Mouse (Mus musculus): ENCODE results near the gene Hsf5. TPM values are rescaled to one million over a fixed set of nuclear protein-coding genes. Genes with fewer than 3 reads are reported as not detected.

Hsf5 gene
- polyA plus RNA-seq, 1 experiment from 2014 or later: 0.49 TPM

DNA sequence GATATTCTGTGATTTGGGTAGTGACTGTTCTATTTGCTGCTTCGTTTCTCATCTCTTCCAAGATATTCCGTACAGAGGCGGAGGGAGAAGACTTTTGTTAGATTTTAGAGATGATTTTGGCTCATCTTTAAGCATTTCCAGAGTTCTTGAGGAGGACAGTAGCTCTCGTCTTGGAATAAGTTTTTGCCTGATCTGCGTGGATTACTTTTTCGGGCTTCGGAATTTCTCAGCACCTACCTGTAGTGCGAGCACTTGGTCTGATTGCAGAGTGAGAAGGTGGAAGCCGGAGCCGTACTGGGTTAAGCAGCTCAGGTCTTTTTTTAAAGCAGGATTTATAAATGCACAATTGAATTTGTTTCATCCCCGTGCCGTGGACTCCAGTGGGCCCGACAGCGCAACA is 45.9 kb downstream of the Hsf5 start:
- H3K9ac ChIP-seq (replicated peaks): peak overlapping the region; percentile 0; the same call in 1 of the 2 replicates
- WGBS: 11% methylated on average over 14 of the region's 14 CpGs
- H3K4me3 ChIP-seq (replicated peaks): peak overlapping the region; percentile 42

DNA sequence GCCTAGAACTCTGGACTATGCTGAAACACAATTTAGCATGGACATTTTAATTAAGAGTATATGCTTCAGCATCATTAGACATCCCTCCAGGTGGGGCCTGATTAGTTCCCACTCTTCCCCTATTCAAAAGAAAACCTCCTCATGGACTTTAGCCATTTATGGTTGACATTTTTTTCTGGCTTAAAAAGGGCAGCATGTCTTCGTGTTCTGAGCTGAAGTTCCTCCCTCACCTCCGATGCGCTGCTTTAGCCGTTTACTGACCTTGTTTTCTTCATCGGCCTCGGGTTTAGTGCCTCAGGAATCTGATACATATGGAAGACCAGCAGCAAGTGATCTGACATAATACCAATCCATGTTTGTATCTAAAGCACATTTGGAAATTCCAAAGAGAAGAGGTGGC is 47.0 kb downstream of the Hsf5 start:
- WGBS: 85% methylated on average over 6 of the region's 6 CpGs
- no peak for ATAC-seq (ENCODE audit: low FRiP score)

More for the DNA sequence above, 45.9 kb downstream of the Hsf5 start:
- no peaks in the 10 kb centered on the region for H3K36me3 ChIP-seq
- H3K4me1 ChIP-seq: peaks cover 12% of the 10 kb centered on the region
- no peak for ATAC-seq (ENCODE audit: low FRiP score)
- peak overlapping the region; percentile 72 for H3K4me2 ChIP-seq
- no peaks in the 10 kb centered on the region for H3K9me3 ChIP-seq (replicated peaks)
- peaks cover 22% of the 10 kb centered on the region; the same call in 1 of the 2 replicates for H3K27me3 ChIP-seq (replicated peaks)
- H3K27ac ChIP-seq (replicated peaks): no peak overlapping the region

DNA sequence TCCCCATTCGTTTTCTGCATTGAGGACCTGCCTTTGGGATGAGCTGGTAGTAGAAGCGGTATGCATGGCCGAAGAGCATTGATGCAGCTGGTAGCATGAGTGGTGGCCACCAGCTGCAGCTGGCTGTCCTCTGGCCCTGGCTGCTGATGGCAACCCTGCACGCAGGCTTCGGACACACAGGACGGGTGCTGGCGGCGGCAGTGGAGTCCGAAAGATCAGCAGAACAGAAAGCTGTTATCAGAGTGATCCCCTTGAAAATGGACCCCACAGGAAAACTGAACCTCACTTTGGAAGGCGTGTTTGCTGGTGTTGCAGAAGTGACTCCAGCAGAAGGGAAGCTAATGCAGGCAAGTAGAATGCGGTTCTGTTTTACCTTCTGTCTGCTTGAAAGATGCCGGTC is 47.6 kb downstream of the Hsf5 start:
- H3K27me3 ChIP-seq (replicated peaks): peaks cover 20% of the 10 kb centered on the region; the same call in 1 of the 2 replicates
- H3K9ac ChIP-seq (replicated peaks): no peak overlapping the region
- H3K4me2 ChIP-seq: no peak overlapping the region
- WGBS: 84% methylated on average over 12 of the region's 12 CpGs
- H3K4me1 ChIP-seq: peaks cover 12% of the 10 kb centered on the region
- no peak for ATAC-seq (ENCODE audit: low FRiP score)
- no peaks in the 10 kb centered on the region for H3K9me3 ChIP-seq (replicated peaks)
- H3K27ac ChIP-seq (replicated peaks): no peak overlapping the region
- H3K36me3 ChIP-seq: no peaks in the 10 kb centered on the region
- no peak overlapping the region for H3K4me3 ChIP-seq (replicated peaks)

More for the DNA sequence above, 47.0 kb downstream of the Hsf5 start:
- Histone ChIP-seq H3K4me1 (peaks cover 12% of the 10 kb centered on the region), H3K9ac (replicated peaks) (no peak overlapping the region), H3K4me3 (replicated peaks) (no peak overlapping the region), H3K9me3 (replicated peaks) (no peaks in the 10 kb centered on the region), H3K27me3 (replicated peaks) (peaks cover 20% of the 10 kb centered on the region; the same call in 1 of the 2 replicates), H3K27ac (replicated peaks) (no peak overlapping the region), H3K4me2 (no peak overlapping the region), H3K36me3 (no peaks in the 10 kb centered on the region)

- H3K27ac ChIP-seq (replicated peaks): no peak overlapping the region
- no peak overlapping the region for H3K4me3 ChIP-seq (replicated peaks)
- no peaks in the 10 kb centered on the region for H3K36me3 ChIP-seq
- no peak overlapping the region for H3K4me2 ChIP-seq
- 80% methylated on average over 6 of the region's 6 CpGs for WGBS
- no peak overlapping the region for H3K9ac ChIP-seq (replicated peaks)
- H3K4me1 ChIP-seq: peaks cover 12% of the 10 kb centered on the region
- no peak for ATAC-seq (ENCODE audit: low FRiP score)
- H3K9me3 ChIP-seq (replicated peaks): no peaks in the 10 kb centered on the region
- peaks cover 20% of the 10 kb centered on the region; the same call in 1 of the 2 replicates for H3K27me3 ChIP-seq (replicated peaks)
Observed at GRCm38 (mm10) chr11:87665224-87665623, 48.3 kb downstream of the Hsf5 start.

DNA sequence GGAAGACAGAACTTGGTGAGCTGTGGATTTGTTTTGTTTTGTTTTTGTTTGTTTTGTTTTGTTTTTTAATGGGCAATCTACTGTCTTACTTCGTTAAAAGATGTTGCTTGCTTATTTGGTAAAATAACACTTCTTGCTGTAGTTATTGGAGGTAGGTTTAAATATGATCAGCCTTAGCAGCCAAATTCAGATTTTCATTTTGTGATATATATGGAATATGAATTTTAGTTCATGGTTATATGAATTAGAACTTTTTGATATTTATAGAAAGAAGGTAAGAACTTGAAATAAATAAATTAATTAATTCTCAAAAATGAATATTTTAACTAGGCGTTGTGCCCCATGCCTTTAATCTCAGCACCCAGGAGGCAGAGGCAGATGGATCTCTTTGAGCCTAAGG is 48.7 kb downstream of the Hsf5 start:
- Histone ChIP-seq H3K36me3 (no peaks in the 10 kb centered on the region), H3K4me3 (replicated peaks) (no peak overlapping the region), H3K27ac (replicated peaks) (no peak overlapping the region), H3K4me1 (peaks cover 12% of the 10 kb centered on the region), H3K9ac (replicated peaks) (no peak overlapping the region), H3K9me3 (replicated peaks) (no peaks in the 10 kb centered on the region), H3K27me3 (replicated peaks) (peaks cover 20% of the 10 kb centered on the region; the same call in 1 of the 2 replicates), H3K4me2 (no peak overlapping the region)
- 87% methylated on average over 2 of the region's 2 CpGs for WGBS
- no peak for ATAC-seq (ENCODE audit: low FRiP score)

DNA sequence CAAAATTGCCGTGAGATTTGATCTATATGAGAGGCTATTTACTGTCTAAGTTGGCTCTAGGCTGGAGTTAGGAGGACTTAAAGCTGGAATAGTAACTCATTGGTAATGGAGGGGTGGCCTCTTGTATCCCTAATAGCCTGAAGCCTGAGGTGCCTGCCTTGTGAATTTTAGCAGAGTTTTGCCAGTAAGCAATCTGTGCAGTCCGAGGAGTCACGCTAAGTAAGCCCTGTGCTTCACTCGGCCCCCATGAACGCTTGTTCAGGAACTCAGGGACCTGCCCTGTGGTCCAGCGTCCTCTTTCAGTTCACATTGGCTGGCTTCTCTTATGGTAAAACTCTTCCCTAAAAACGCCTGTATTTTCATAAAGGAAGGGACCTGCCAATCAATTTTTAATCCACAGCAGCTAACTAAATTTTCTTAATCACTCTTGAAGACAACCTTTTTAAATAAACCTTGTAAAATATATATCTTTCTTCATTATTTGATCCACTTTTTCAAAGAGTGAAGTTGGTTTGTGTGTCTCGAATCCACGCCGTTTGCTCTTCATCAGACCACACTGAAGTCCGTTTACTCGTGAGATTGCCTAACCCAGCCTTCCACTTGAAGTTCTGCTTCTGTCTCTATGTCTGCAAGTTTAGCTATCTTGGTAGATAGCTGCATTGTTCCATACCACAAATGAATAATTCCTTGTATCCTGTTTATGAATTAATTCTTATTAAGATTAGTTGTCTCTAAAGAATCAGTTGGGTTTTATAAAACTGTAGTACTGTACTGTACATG is 49.5 kb downstream of the Hsf5 start:
- WGBS: 80% methylated on average over 12 of the region's 12 CpGs
- H3K36me3 ChIP-seq: no peaks in the 10 kb centered on the region
- no peak overlapping the region for H3K4me2 ChIP-seq
- H3K27me3 ChIP-seq (replicated peaks): peaks cover 20% of the 10 kb centered on the region; the same call in 1 of the 2 replicates
- no peak overlapping the region for H3K9ac ChIP-seq (replicated peaks)
- no peak overlapping the region for H3K4me3 ChIP-seq (replicated peaks)
- peaks cover 12% of the 10 kb centered on the region for H3K4me1 ChIP-seq
- no peaks in the 10 kb centered on the region for H3K9me3 ChIP-seq (replicated peaks)
- no peak for ATAC-seq (ENCODE audit: low FRiP score)
- H3K27ac ChIP-seq (replicated peaks): no peak overlapping the region

DNA sequence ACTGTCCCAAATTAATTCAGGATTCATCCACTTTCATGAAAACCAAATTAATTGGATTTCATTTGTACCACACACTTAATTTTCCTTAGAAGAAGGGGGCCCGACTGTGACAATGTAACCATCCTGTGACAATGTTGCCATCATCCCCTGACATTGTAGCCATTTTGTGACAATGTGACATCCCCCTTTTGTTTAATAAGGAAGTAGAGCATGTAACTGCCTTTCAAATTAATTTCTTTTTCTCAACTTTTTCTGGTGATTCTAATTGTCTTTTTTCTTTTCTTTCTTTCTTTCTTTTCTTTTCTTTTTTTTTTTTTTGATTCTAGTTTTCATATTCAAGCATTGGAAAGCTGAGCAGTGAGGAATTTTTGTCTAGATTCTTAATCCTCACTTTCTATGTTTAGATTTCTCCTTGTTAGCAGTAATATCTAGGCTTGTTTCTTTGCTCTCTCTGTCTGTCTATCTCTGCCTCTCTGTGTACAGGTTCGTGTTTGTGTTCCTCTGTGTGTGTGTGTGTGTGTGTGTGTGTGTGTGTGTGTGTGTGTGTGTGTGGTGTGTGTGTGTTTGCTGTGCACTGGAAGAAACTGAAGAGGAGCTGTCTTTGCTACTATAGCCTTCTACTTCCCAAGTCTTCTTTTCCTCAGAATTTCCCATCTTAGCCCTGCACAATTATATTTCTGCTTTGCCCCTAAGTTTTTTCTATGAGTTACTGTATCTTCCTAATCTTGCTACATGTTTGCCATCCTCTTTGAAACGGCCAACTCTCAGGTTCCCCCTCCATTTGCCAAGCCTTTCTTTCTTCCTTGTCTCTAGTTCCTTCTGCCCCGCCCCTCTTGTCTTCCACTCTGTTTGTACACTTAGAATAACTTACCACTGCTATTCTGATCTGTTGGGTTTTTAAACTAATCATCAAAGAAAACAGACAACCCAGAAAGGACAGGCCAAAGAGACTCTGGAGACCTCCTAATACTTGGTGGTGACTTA is 50.4 kb downstream of the Hsf5 start:
- no peak for ATAC-seq (ENCODE audit: low FRiP score)
- H3K27me3 ChIP-seq (replicated peaks): peaks cover 20% of the 10 kb centered on the region; the same call in 1 of the 2 replicates
- no peaks in the 10 kb centered on the region for H3K36me3 ChIP-seq
- 77% methylated on average over 4 of the region's 4 CpGs for WGBS
- no peak overlapping the region for H3K4me3 ChIP-seq (replicated peaks)
- no peak overlapping the region for H3K27ac ChIP-seq (replicated peaks)
- H3K4me1 ChIP-seq: peaks cover 8% of the 10 kb centered on the region
- no peak overlapping the region for H3K9ac ChIP-seq (replicated peaks)
- no peak overlapping the region for H3K4me2 ChIP-seq
- no peaks in the 10 kb centered on the region for H3K9me3 ChIP-seq (replicated peaks)

GRCm38 (mm10) chr11:87673282-87673681 is 56.3 kb downstream of the Hsf5 start:
- no peak overlapping the region for H3K9ac ChIP-seq (replicated peaks)
- no peak overlapping the region for H3K4me3 ChIP-seq (replicated peaks)
- 94% methylated on average over 1 of the region's 1 CpGs for WGBS
- H3K27ac ChIP-seq (replicated peaks): no peak overlapping the region
- no peaks in the 10 kb centered on the region for H3K36me3 ChIP-seq
- H3K4me1 ChIP-seq: no peaks in the 10 kb centered on the region
- H3K4me2 ChIP-seq: no peak overlapping the region
- H3K27me3 ChIP-seq (replicated peaks): no peaks in the 10 kb centered on the region
- no peaks in the 10 kb centered on the region for H3K9me3 ChIP-seq (replicated peaks)
- no peak for ATAC-seq (ENCODE audit: low FRiP score)

DNA sequence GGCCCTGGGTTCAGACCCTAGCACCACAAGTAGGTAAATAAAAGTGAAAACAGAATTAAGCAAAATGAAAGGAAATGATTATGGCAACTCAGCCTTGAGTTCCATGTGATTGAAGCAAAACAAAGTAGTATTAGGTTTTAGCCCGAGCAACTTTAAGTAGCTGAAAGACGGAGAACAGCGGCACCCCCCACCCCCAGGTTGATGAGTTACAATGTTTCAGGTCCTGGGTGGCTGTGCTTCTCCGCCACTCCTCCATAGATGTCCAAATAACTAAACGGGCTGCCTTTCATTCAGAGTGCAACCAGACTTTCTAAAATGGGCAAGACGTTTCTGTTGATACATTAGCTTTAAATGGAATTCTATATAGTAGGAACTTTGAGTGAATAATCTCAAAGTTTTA is 58.6 kb downstream of the Hsf5 start:
- no peaks in the 10 kb centered on the region for H3K9me3 ChIP-seq (replicated peaks)
- no peaks in the 10 kb centered on the region for H3K4me1 ChIP-seq
- WGBS: 91% methylated on average over 6 of the region's 6 CpGs
- no peaks in the 10 kb centered on the region for H3K27me3 ChIP-seq (replicated peaks)
- H3K4me2 ChIP-seq: no peak overlapping the region
- no peak overlapping the region for H3K9ac ChIP-seq (replicated peaks)
- H3K36me3 ChIP-seq: no peaks in the 10 kb centered on the region
- H3K4me3 ChIP-seq (replicated peaks): no peak overlapping the region
- ATAC-seq (ENCODE audit: low FRiP score): no peak
- no peak overlapping the region for H3K27ac ChIP-seq (replicated peaks)

- Histone ChIP-seq H3K9me3 (replicated peaks) (no peaks in the 10 kb centered on the region), H3K4me3 (replicated peaks) (no peak overlapping the region)
Observed at GRCm38 (mm10) chr11:87677756-87678155, 60.8 kb downstream of the Hsf5 start.

GRCm38 (mm10) chr11:87678545-87678944 is 61.6 kb downstream of the Hsf5 start:
- no peak for ATAC-seq (ENCODE audit: low FRiP score)
- H3K4me1 ChIP-seq: no peaks in the 10 kb centered on the region
- H3K4me3 ChIP-seq (replicated peaks): no peak overlapping the region
- H3K9ac ChIP-seq (replicated peaks): no peak overlapping the region
- no peaks in the 10 kb centered on the region for H3K27me3 ChIP-seq (replicated peaks)
- 83% methylated on average over 4 of the region's 4 CpGs for WGBS
- H3K27ac ChIP-seq (replicated peaks): no peak overlapping the region
- no peak overlapping the region for H3K4me2 ChIP-seq
- H3K9me3 ChIP-seq (replicated peaks): no peaks in the 10 kb centered on the region
- no peaks in the 10 kb centered on the region for H3K36me3 ChIP-seq

More at GRCm38 (mm10) chr11:87677756-87678155, 60.8 kb downstream of the Hsf5 start:
- H3K4me1 ChIP-seq: no peaks in the 10 kb centered on the region
- H3K27me3 ChIP-seq (replicated peaks): no peaks in the 10 kb centered on the region
- H3K9ac ChIP-seq (replicated peaks): no peak overlapping the region
- WGBS: 51% methylated on average over 5 of the region's 5 CpGs
- H3K27ac ChIP-seq (replicated peaks): no peak overlapping the region
- H3K4me2 ChIP-seq: no peak overlapping the region
- no peak for ATAC-seq (ENCODE audit: low FRiP score)
- H3K36me3 ChIP-seq: no peaks in the 10 kb centered on the region
